In the genomic region with DNA sequence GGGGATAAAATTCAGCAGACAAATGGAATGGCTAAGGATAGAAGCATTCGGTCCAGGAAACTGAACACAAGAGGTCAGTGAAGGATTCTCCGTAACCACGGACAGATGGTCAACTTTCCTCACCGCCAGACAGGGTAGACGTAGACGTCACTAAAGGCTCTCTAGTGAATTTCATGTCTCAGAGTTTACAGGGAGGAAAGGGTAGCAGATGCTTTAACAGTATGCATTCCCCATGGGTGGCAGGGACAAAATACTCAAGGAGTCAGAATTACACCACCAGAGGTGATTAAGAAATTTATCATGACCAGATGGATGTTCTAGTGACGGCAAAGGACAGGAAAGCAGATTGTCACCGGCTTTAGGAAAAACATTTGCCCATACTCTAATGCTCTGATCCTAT, we compare ENCODE assay signal across 25 mouse cellular contexts.
"Had no signal": no experiment of that assay in that cellular context is flagged by ENCODE, and none has a peak within 500 bp of the region (broad histone marks: within the 10 kb centered on the region; RNA-seq: fewer than 3 reads in every experiment).

No protein-coding gene starts in this region.

- H3K36me3 ChIP-seq: kidney, embryonic 15.5 days; limb, embryonic 10.5 days; limb, embryonic 13.5 days; liver, embryonic 12.5 days; liver, embryonic 15.5 days; lung, embryonic 15.5 days; midbrain, embryonic 10.5 days; midbrain, embryonic 13.5 days; neural tube, embryonic 12.5 days; neural tube, embryonic 15.5 days had no signal

- H3K27me3 ChIP-seq: kidney, embryonic 15.5 days; limb, embryonic 13.5 days; liver, embryonic 12.5 days; liver, embryonic 15.5 days; lung, embryonic 15.5 days; megakaryocyte, embryonic 14.5 days; midbrain, embryonic 13.5 days; neural tube, embryonic 12.5 days; neural tube, embryonic 15.5 days had no signal

- H3K4me3 ChIP-seq: kidney, embryonic 15.5 days; limb, embryonic 10.5 days; limb, embryonic 13.5 days; liver, embryonic 12.5 days; liver, embryonic 15.5 days; lung, embryonic 15.5 days; megakaryocyte, embryonic 14.5 days; midbrain, embryonic 10.5 days; midbrain, embryonic 13.5 days; neural tube, embryonic 12.5 days; neural tube, embryonic 15.5 days had no signal

- H3K9me3 ChIP-seq: kidney, embryonic 15.5 days; limb, embryonic 10.5 days; limb, embryonic 13.5 days; liver, embryonic 12.5 days; liver, embryonic 15.5 days; lung, embryonic 15.5 days; midbrain, embryonic 10.5 days; midbrain, embryonic 13.5 days; neural tube, embryonic 12.5 days; neural tube, embryonic 15.5 days had no signal

- H3K4me2 ChIP-seq: kidney, embryonic 15.5 days; limb, embryonic 13.5 days; liver, embryonic 12.5 days; liver, embryonic 15.5 days; lung, embryonic 15.5 days; midbrain, embryonic 13.5 days; neural tube, embryonic 12.5 days; neural tube, embryonic 15.5 days had no signal

- ATAC-seq: liver, embryonic 12.5 days; midbrain, embryonic 13.5 days had no signal

- DNase-seq: kidney, postnatal 10 days; kidney, postnatal 36 days; layer of hippocampus, postnatal 36 days; liver; lung, adult 18-20 months; lung, postnatal 10 days; lung, postnatal 36 days; right cerebral cortex, adult 18-20 months; right cerebral cortex, postnatal 14 days; right cerebral cortex, postnatal 4 days; thymus, adult 2 months; thymus, postnatal 14 days; thymus, postnatal 4 days had no signal

- H3K27ac ChIP-seq: kidney, embryonic 15.5 days; limb, embryonic 10.5 days; limb, embryonic 13.5 days; liver, embryonic 12.5 days; liver, embryonic 15.5 days; lung, embryonic 15.5 days; midbrain, embryonic 10.5 days; midbrain, embryonic 13.5 days; neural tube, embryonic 12.5 days; neural tube, embryonic 15.5 days; stomach, postnatal 0 days had no signal

- H3K9ac ChIP-seq: kidney, embryonic 15.5 days; limb, embryonic 13.5 days; liver, embryonic 12.5 days; liver, embryonic 15.5 days; lung, embryonic 15.5 days; midbrain, embryonic 13.5 days; neural tube, embryonic 12.5 days; neural tube, embryonic 15.5 days had no signal

- H3K4me1 ChIP-seq: kidney, embryonic 15.5 days; limb, embryonic 10.5 days; limb, embryonic 13.5 days; liver, embryonic 12.5 days; liver, embryonic 15.5 days; lung, embryonic 15.5 days; megakaryocyte, embryonic 14.5 days; midbrain, embryonic 10.5 days; midbrain, embryonic 13.5 days; neural tube, embryonic 12.5 days; neural tube, embryonic 15.5 days had no signal
